Mouse (Mus musculus) midbrain, embryonic 12.5 days (tissue): Measurements from ENCODE around the gene Fam43b. TPM values are rescaled to one million over a fixed set of nuclear protein-coding genes. Genes with fewer than 3 reads are reported as not detected.

Source experiments
- polyA plus RNA-seq: library from polyadenylated mRNA; unstranded; fragments of >200 nt; fragmentation: Nextera tagmentation; extraction: Ambion mirVana; gene quantifications from 2 replicates; pipeline ENCODE4 v1.2.1, GENCODE M21; 2016

The Fam43b gene
- polyA plus RNA-seq, 1 experiment from 2014 or later = 0.34 TPM

Other genes starting within 250 kb of the Fam43b start
- 217 and 228 TPM in 2 replicates for gene Hp1bp3, start 180.2 kb downstream of the Fam43b start, polyA plus RNA-seq
- 3.2 and 3.3 TPM in 2 replicates for gene Sh2d5, start 146.1 kb downstream of the Fam43b start, polyA plus RNA-seq
- 0.63 and 1.2 TPM in 2 replicates for gene Kif17, start 146.1 kb downstream of the Fam43b start, polyA plus RNA-seq
- gene Ddost, start 91.8 kb downstream of the Fam43b start, polyA plus RNA-seq = 210 and 216 TPM in 2 replicates
- gene Pink1, start 70.2 kb downstream of the Fam43b start, polyA plus RNA-seq = 69.1 and 71.8 TPM in 2 replicates
- 1.6 and 1.8 TPM in 2 replicates for gene Cda, start 28.5 kb downstream of the Fam43b start, polyA plus RNA-seq
- 16.0 and 17.5 TPM in 2 replicates for gene Mul1, start 38.1 kb upstream of the Fam43b start, polyA plus RNA-seq
- 9.0 and 9.8 TPM in 2 replicates for gene Camk2n1, start 57.8 kb upstream of the Fam43b start, polyA plus RNA-seq
- 0.14 and 0.37 TPM in 2 replicates for gene Vwa5b1, start 239.4 kb upstream of the Fam43b start, polyA plus RNA-seq